Mouse (Mus musculus): ENCODE data around the gene Epn2. TPM values are rescaled to one million over a fixed set of nuclear protein-coding genes. Genes with fewer than 3 reads are reported as not detected.

Gene Epn2
- total RNA-seq, 2 experiments from 2014 or later = 162 to 170 TPM

GRCm38 (mm10) chr11:61615686-61616522 is 36.4 kb upstream of the Epn2 start:
- no peak for TF ChIP-seq CTCF (conservative IDR thresholded peaks at IDR 0.05)
- no peak for DNase-seq (ENCODE audit: low spot score in 2 of 2)
- peak overlapping the region; percentile 62; the same call in 1 of the 2 replicates for H3K27ac ChIP-seq
- H3K4me3 ChIP-seq = peak overlapping the region; percentile 23; the same call in 1 of the 2 replicates

DNA sequence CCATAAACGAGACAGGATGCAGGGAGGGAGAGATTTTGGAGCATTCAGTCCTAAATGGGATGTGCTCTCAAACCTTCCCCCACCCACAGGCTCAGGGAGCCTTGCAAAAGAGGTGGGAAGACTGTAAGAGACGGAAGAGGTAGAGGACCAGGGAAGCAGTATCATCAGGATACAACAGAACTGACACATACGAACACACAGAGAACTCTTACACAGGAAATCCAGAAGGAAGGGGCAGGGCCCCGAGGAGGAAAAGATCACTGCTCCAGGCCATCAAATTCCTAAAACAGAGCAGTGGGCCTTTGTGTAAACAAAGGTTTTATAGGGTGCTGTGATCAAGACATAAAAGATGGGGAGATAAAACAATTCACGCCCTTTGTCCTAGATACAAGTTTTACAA is 34.9 kb upstream of the Epn2 start:
- no peak overlapping the region for H3K27ac ChIP-seq
- H3K4me3 ChIP-seq = no peak overlapping the region
- TF ChIP-seq CTCF (conservative IDR thresholded peaks at IDR 0.05) = no peak
- no peak for DNase-seq (ENCODE audit: low spot score in 2 of 2)

- DNase-seq (ENCODE audit: low spot score in 2 of 2) = no peak
- TF ChIP-seq CTCF (conservative IDR thresholded peaks at IDR 0.05) = no peak
- no peak overlapping the region for H3K27ac ChIP-seq
- H3K4me3 ChIP-seq = no peak overlapping the region
These were observed 32.7 kb upstream of the Epn2 start for GRCm38 (mm10) chr11:61612116-61612635.

GRCm38 (mm10) chr11:61611197-61611596 is 31.7 kb upstream of the Epn2 start:
- Histone ChIP-seq H3K4me3 (no peak overlapping the region), H3K27ac (no peak overlapping the region)
- DNase-seq (ENCODE audit: low spot score in 2 of 2) = no peak
- no peak for TF ChIP-seq CTCF (conservative IDR thresholded peaks at IDR 0.05)

DNA sequence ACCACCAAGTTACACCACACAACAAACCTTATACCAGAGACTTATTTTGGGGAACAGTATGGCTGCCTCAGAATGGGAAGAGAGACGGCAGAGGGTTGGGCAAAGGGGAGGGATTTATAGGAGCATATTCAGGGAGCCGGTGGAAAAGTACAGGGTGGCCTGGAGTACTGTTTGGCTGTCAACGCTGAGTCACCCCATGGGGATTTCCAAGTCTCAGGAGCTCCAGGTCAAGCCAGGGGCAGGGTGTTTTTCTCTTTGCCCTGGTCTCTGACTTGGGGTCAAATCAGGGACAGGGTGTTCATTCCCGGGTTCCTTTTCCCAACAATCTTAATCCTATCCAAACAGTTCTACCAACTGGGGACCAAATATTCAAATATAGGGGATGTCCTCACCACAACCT is 28.6 kb upstream of the Epn2 start:
- Histone ChIP-seq H3K27ac (no peak overlapping the region), H3K4me3 (no peak overlapping the region)
- no peak for TF ChIP-seq CTCF (conservative IDR thresholded peaks at IDR 0.05)
- DNase-seq (ENCODE audit: low spot score in 2 of 2) = no peak

DNA sequence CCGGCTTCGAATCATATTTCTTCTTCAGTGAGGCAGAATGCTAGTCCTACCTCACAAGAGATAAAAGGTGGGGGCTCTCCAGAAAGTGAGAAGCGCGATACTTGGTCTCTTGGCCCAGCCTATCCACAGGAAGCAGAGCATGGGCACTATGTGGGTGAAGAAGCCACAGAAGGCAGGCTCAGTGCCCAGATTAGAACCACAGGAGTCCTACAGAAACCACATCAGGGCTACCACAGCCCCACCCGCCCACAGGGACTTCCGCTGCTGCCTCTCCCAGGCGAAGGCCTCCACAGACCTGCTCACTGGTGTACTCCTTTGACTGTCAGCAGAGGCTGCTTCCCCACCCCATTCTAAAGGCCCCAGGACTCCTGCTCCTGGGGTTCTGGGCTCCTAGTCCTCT is 23.2 kb upstream of the Epn2 start:
- TF ChIP-seq CTCF (conservative IDR thresholded peaks at IDR 0.05) = no peak
- DNase-seq (ENCODE audit: low spot score in 2 of 2) = no peak
- no peak overlapping the region for H3K4me3 ChIP-seq

DNA sequence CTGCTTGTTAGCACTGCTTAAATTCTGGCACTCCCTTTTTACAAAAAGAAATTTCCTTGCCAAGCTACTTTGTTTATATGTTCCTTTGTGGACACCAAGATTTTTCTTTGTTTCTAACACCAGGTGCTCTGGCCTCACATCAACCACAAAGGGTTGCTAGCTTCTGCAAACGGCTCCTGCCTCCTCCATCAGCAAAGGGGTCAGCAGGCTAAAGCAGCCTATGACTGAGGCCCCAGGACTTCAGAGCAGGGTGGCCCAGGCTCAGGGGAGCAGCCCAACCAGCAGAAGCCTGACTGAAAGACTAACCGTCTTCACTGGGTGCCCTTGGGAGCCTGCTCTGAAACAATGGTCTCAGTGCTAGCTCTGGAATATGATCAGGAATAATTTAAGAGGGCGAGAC is 22.0 kb upstream of the Epn2 start:
- Histone ChIP-seq H3K27ac (no peak overlapping the region), H3K4me3 (no peak overlapping the region)
- DNase-seq (ENCODE audit: low spot score in 2 of 2) = no peak
- TF ChIP-seq CTCF (conservative IDR thresholded peaks at IDR 0.05) = no peak

More for the DNA sequence above, 23.2 kb upstream of the Epn2 start:
- no peak overlapping the region for H3K27ac ChIP-seq

DNA sequence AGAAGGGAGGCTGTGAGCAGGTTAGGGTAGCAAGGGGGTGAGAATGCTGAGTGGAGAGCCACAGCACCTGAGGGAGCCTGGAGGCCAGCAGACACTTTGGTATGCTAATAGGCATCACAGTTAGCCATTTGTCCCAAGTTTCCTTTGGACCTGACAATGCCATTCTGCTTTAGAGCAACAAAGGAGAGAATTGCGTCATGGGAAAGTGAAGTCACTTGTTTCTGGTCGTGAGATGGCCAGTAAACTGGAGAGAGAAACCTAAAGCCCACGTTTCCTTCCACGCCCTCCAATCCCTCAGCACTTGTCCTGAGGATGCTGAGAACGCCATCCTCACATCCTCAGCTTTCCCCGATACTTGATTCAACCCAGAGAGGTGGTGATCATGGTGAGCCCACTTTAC is 18.9 kb upstream of the Epn2 start:
- no peak for TF ChIP-seq CTCF (conservative IDR thresholded peaks at IDR 0.05)
- H3K4me3 ChIP-seq = no peak overlapping the region
- no peak for DNase-seq (ENCODE audit: low spot score in 2 of 2)
- H3K27ac ChIP-seq = no peak overlapping the region

DNA sequence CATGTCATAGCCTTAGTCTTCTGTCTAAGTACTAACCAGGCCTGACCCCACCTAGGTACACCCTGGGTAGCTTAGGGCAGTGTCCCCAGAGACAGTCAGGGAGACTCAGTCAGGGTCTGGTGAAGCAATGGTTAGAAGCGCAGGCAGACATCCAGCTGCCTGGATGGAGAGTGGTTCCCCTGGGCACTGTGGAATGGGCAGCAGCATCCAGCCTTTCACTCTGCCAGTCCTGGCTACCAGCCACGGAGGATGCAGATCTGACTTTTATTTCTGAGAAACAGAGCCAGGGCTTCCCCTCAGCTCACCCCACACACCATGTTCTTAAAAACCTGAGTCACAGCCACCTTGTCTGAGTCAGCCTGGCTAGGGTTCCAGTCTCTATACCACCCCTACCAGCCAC is 18.0 kb upstream of the Epn2 start:
- DNase-seq (ENCODE audit: low spot score in 2 of 2) = no peak
- TF ChIP-seq CTCF (conservative IDR thresholded peaks at IDR 0.05) = no peak
- Histone ChIP-seq H3K27ac (no peak overlapping the region), H3K4me3 (no peak overlapping the region)

GRCm38 (mm10) chr11:61593069-61593468 is 13.6 kb upstream of the Epn2 start:
- TF ChIP-seq CTCF (conservative IDR thresholded peaks at IDR 0.05) = no peak
- Histone ChIP-seq H3K27ac (no peak overlapping the region), H3K4me3 (no peak overlapping the region)
- no peak for DNase-seq (ENCODE audit: low spot score in 2 of 2)

GRCm38 (mm10) chr11:61592061-61592460 is 12.6 kb upstream of the Epn2 start:
- no peak for TF ChIP-seq CTCF (conservative IDR thresholded peaks at IDR 0.05)
- Histone ChIP-seq H3K4me3 (no peak overlapping the region), H3K27ac (no peak overlapping the region)
- no peak for DNase-seq (ENCODE audit: low spot score in 2 of 2)

- no peak for TF ChIP-seq CTCF (conservative IDR thresholded peaks at IDR 0.05)
- peak; percentile 17 to 33 for DNase-seq (ENCODE audit: low spot score in 2 of 2)
- Histone ChIP-seq H3K4me3 (no peak overlapping the region), H3K27ac (peak overlapping the region; percentile 52)
These were observed 11.2 kb upstream of the Epn2 start for GRCm38 (mm10) chr11:61590516-61591213.

DNA sequence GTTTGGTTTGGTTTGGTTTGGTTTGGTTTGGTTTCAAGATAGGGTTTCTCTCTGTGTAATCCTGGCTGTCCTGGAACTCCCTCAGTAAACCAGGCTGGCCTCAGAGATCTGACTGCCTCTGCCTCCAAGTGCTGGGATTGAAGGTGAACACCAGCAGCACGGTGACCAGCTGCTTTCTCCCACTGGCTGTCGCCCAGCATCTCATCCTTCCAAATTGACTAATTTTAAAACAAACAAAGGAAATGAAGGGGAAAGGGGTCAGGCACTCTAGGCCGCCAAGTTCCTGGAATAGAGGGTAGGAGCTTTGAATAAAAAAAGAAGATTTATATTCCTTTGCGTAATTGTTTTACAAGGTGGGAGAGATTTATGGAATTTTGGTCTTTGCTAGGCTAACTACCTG is 5.9 kb upstream of the Epn2 start:
- no peak for TF ChIP-seq CTCF (conservative IDR thresholded peaks at IDR 0.05)
- Histone ChIP-seq H3K27ac (no peak overlapping the region), H3K4me3 (no peak overlapping the region)
- no peak for DNase-seq (ENCODE audit: low spot score in 2 of 2)

Measured in layer of hippocampus, adult 2 months (tissue).